Mouse (Mus musculus) bone marrow, adult 2 months (tissue): ENCODE data around the gene Fkbp8. TPM values are rescaled to one million over a fixed set of nuclear protein-coding genes. Genes with fewer than 3 reads are reported as not detected.

Experiments
- H3K27ac ChIP-seq: fragments of 200-500 bp; 2 replicates; pipeline ENCODE4 v1.5.1; 2012; ENCODE audit warnings: low read depth, mild to moderate bottlenecking, control low read depth, inconsistent platforms, low read length; ENCODE audit not compliant: control insufficient read depth, poor library complexity, insufficient read depth
- H3K4me1 ChIP-seq: fragments of 200-500 bp; 2 replicates; pipeline ENCODE4 v1.6.1; 2011; ENCODE audit warnings: low read length; ENCODE audit not compliant: control insufficient read depth, insufficient read depth
- H3K4me3 ChIP-seq: fragments of 200-500 bp; replicated peaks from 2 replicates; pipeline ENCODE3; 2011; ENCODE audit warnings: mild to moderate bottlenecking, low read depth, low read length, control low read depth; ENCODE audit not compliant: control insufficient read depth
- CTCF ChIP-seq: fragments of 200-500 bp; IDR thresholded peaks from 2 replicates; pipeline ENCODE4 v1.5.1; 2011; ENCODE audit warnings: low read length, control low read depth; ENCODE audit not compliant: control insufficient read depth, insufficient read depth
- POLR2A ChIP-seq: fragments of 200-500 bp; IDR thresholded peaks from 2 replicates; pipeline ENCODE4 v1.6.1; 2011; ENCODE audit warnings: low read depth, mild to moderate bottlenecking, control low read depth, low read length, borderline replicate concordance; ENCODE audit not compliant: control insufficient read depth
- WGBS: fragments of 180-500 bp; shearing (Covaris S2); methylation state at CpG from one replicate; pipeline ENCODE4 v1.1.7; 2018; 5-methylcytosine and 5-hydroxymethylcytosine counted together
- polyA plus RNA-seq: library from polyadenylated mRNA; stranded (reverse); fragments of >200 nt; gene quantifications from 2 replicates; pipeline ENCODE4 v1.2.4, GENCODE M21; 2011; ENCODE audit warnings: low replicate concordance; ENCODE audit not compliant: missing spikeins, insufficient read depth, insufficient read length

Fkbp8 gene
- polyA plus RNA-seq, 1 experiment = 181 TPM

GRCm38 (mm10) chr8:70539077-70539813, 11.7 kb downstream of the Fkbp8 start, which contains the start of gene Ell:
Gene Ell, plus strand, starts transcription at chr8:70539457.
- Histone ChIP-seq H3K4me1 (peaks cover 10% of the 10 kb centered on the region), H3K27ac (peak within 1 kb of the TSS; percentile 86), H3K4me3 (peak within 1 kb of the TSS; percentile 93)
- no peak for TF ChIP-seq CTCF
- TF ChIP-seq POLR2A = peak; percentile 77
- under 1% methylated on average over 57 of the region's 58 CpGs for WGBS

DNA sequence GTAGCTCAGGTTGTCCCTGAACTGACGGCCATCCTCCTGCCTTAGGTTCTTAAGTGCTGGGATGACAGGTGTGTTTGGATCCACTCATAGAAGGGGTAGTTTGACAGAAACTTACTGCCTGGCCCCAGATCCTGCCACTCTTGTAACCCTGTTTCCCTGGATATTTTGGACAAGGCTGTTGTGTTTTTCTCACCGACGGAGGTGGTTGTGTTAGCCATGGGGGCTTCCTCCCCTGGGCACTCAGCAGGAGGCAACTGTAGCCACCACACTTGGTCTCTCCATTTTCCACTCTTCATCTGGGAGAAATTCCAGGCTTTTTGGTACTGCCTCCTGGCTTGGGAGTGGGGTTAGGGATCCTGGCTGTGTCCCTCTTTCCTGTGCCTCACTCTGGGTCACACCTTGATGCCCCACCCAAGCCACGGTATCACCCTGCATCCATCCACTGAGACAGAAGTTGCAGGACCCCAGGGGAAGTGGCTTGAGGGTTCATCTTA, 12.5 kb downstream of the Fkbp8 start:
- Histone ChIP-seq H3K4me3 (peak overlapping the region; percentile 93), H3K27ac (peak overlapping the region; percentile 86; the same call in 1 of the 2 replicates), H3K4me1 (peaks cover 10% of the 10 kb centered on the region)
- no peak for TF ChIP-seq CTCF
- TF ChIP-seq POLR2A = no peak
- WGBS = 1% methylated on average over 4 of the region's 4 CpGs

DNA sequence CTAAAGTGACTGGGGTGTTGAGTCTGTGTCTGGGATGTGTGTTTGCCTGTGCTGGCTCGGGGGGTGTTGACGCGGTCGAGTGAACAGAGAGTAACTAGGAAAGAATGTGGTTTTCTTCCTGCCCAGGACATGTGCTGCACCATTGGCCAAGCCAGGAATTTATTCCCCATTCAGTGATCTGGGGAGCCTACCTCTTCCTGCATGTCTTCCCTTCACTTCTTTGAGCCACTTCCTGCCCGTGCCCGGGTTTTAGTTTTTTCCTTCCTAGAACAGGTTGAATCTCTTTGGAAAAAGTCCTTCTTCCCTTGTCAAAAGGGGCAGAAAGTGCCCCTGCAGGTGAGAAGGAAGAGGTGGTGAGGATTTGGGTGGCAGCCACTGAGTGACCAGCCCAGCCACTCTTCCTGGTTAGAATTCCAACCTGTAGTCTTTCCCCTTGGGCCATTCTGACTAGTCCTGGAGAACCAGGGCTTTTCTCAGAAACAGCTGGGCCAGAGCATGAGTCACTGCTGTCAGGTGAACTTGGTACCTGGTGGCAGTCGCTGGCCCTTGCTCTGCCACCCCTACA, 13.1 kb downstream of the Fkbp8 start:
- Histone ChIP-seq H3K4me1 (peaks cover 10% of the 10 kb centered on the region), H3K27ac (no peak overlapping the region), H3K4me3 (peak overlapping the region; percentile 93)
- no peak for TF ChIP-seq POLR2A
- TF ChIP-seq CTCF = no peak
- WGBS = 19% methylated on average over 7 of the region's 7 CpGs

DNA sequence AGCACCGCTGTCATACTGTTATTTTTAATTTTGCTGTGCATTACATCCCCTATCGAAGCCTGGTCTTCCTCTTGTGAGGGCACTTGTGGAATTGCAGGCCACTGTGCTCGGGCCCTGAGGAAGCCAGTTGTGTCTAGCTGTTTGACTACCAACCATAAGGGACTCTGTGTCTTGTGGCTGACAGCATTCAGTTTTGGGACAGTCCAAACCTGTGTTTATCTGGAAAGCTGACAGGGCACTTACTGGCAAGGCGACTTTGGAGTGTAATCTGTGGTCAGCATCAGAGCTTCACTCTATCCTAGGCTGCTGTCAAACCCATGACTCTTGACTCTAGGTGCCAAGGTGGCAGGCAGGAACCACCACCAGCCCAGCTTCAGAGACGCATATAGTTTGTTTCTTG, 13.6 kb downstream of the Fkbp8 start:
- Histone ChIP-seq H3K27ac (no peak overlapping the region), H3K4me3 (no peak overlapping the region), H3K4me1 (peaks cover 10% of the 10 kb centered on the region)
- WGBS = 53% methylated on average over 5 of the region's 5 CpGs
- TF ChIP-seq POLR2A (no peak), CTCF (no peak)

- WGBS = 36% methylated on average over 6 of the region's 6 CpGs
- Histone ChIP-seq H3K4me3 (no peak overlapping the region), H3K27ac (peak overlapping the region; percentile 87), H3K4me1 (peaks cover 12% of the 10 kb centered on the region)
- TF ChIP-seq CTCF (peak; percentile 28; the same call in 1 of the 2 replicates), POLR2A (no peak)
These were observed 16.7 kb downstream of the Fkbp8 start for GRCm38 (mm10) chr8:70544200-70544687.

- WGBS = 48% methylated on average over 4 of the region's 4 CpGs
- Histone ChIP-seq H3K27ac (no peak overlapping the region), H3K4me1 (peaks cover 13% of the 10 kb centered on the region), H3K4me3 (no peak overlapping the region)
- TF ChIP-seq CTCF (no peak), POLR2A (no peak)
These were observed 18.9 kb downstream of the Fkbp8 start for GRCm38 (mm10) chr8:70546412-70546811.

- no peak overlapping the region for H3K27ac ChIP-seq
- no peak overlapping the region for H3K4me3 ChIP-seq
- H3K4me1 ChIP-seq = peaks cover 16% of the 10 kb centered on the region
- TF ChIP-seq CTCF (no peak), POLR2A (no peak)
- 86% methylated on average over 6 of the region's 6 CpGs for WGBS
These were observed 20.2 kb downstream of the Fkbp8 start for GRCm38 (mm10) chr8:70547762-70548161.

DNA sequence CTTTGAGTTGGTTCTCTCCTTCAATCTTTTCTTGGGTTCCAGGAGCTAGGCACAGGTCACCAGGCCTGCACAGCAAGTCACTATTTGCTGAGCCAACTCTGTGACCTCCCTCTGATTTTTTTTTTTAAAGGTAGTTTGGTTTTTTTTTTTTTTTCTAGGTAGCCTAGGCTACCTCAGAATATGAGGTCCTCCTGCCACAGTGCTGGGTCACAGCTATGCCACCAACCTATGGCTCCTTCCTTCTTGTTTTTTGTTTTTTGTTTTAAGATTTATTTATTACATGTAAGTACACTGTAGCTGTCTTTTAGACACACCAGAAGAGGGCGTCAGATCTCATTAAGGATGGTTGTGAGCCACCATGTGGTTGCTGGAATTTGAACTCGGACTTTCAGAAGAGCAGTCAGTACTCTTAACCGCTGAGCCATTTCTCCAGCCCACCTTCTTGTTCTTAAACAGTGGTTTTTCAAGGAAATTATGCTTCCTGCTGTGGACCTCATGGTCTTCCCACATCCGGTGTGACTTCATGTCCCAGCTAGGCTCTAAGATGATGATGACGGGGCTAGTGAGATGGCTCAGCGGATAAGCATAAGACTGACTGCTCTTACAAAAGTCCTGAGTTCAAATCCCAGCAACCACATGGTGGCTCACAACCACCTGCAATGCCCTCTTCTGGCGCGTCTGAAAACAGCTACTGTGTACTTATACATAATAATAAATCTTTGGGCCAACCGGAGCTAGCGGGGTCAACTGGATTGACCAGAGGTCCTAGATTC, 22.1 kb downstream of the Fkbp8 start:
- H3K4me3 ChIP-seq = no peak overlapping the region
- H3K4me1 ChIP-seq = peaks cover 10% of the 10 kb centered on the region; the same call in 1 of the 2 replicates
- WGBS = 32% methylated on average over 10 of the region's 10 CpGs
- H3K27ac ChIP-seq = no peak overlapping the region
- TF ChIP-seq POLR2A (no peak), CTCF (peak; percentile 14; the same call in 1 of the 2 replicates)

GRCm38 (mm10) chr8:70551558-70552161, 24.1 kb downstream of the Fkbp8 start:
- WGBS = 24% methylated on average over 3 of the region's 3 CpGs
- Histone ChIP-seq H3K4me1 (peaks cover 10% of the 10 kb centered on the region; the same call in 1 of the 2 replicates), H3K4me3 (no peak overlapping the region), H3K27ac (no peak overlapping the region)
- no peak for TF ChIP-seq POLR2A
- no peak for TF ChIP-seq CTCF
